Mouse (Mus musculus): ENCODE data around the gene Hmbs. TPM values are rescaled to one million over a fixed set of nuclear protein-coding genes. Genes with fewer than 3 reads are reported as not detected.
"Not testable (repeated sequence)": the region's sequence is repeated elsewhere in the genome, so short reads cannot be mapped to it uniquely, and the experiment has no call there.

Gene Hmbs
- total RNA-seq, 2 experiments from 2014 or later: 41.1 to 49.8 TPM

GRCm38 (mm10) chr9:44325768-44326370 lies 18.2 kb downstream of the Hmbs start, which contains the start of gene Dpagt1:
Gene Dpagt1 (plus strand): TSS chr9:44326019.
- no peak for DNase-seq
- intact Hi-C loops (cut with DNase I): no loop called here

DNA sequence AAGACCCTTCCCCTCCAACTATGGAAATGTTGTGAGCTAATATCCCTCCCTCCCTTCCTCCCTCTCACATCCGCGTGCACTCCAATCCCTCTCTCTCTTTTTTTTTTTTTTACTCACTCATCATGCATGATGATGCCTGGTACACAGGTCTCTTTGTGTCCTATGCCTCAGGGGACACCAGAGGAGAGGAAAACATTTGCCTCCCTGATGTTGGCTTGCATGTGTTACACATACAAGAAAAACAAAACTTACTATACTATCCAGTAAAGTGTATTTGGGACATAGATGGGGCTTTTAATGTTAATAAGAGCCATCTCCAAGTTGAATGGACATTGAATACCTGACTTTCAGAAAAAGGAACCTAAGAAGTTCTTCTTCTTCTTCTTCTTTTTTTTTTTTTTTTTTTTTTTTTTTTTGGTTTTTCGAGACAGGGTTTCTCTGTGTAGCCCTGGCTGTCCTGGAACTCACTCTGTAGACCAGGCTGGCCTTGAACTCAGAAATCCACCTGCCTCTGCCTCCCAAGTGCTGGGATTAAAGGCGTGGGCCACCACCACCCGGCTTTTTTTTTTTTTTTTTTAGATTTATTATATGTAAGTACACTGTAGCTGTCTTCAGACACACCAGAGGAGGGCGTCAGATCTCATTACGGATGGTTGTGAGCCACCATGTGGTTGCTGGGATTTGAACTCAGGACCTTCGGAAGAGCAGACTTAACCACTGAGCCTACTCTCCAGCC lies 18.8 kb downstream of the Hmbs start:
- DNase-seq; intact Hi-C loops (cut with DNase I): not testable (repeated sequence)

- intact Hi-C loops (cut with DNase I): no loop called here
- no peak for DNase-seq
These were observed 19.9 kb downstream of the Hmbs start for GRCm38 (mm10) chr9:44324147-44324546.

GRCm38 (mm10) chr9:44323656-44324055 lies 20.4 kb downstream of the Hmbs start:
- DNase-seq; intact Hi-C loops (cut with DNase I): not testable (repeated sequence)

- intact Hi-C loops (cut with DNase I): loop anchor here (2.0 kb wide), 1 partner anchor 14 kb away; no protein-coding TSS in a partner anchor
- DNase-seq: no peak
These were observed 23.3 kb downstream of the Hmbs start for GRCm38 (mm10) chr9:44320799-44321133.

GRCm38 (mm10) chr9:44319887-44320798 lies 23.9 kb downstream of the Hmbs start, which contains the start of gene C2cd2l:
Gene C2cd2l (minus strand): TSS chr9:44320285.
- peak; percentile 84 to 89 for DNase-seq
- intact Hi-C loops (cut with DNase I): loop anchor here (2.0 kb wide), 1 partner anchor 13 kb away; no protein-coding TSS in a partner anchor

DNA sequence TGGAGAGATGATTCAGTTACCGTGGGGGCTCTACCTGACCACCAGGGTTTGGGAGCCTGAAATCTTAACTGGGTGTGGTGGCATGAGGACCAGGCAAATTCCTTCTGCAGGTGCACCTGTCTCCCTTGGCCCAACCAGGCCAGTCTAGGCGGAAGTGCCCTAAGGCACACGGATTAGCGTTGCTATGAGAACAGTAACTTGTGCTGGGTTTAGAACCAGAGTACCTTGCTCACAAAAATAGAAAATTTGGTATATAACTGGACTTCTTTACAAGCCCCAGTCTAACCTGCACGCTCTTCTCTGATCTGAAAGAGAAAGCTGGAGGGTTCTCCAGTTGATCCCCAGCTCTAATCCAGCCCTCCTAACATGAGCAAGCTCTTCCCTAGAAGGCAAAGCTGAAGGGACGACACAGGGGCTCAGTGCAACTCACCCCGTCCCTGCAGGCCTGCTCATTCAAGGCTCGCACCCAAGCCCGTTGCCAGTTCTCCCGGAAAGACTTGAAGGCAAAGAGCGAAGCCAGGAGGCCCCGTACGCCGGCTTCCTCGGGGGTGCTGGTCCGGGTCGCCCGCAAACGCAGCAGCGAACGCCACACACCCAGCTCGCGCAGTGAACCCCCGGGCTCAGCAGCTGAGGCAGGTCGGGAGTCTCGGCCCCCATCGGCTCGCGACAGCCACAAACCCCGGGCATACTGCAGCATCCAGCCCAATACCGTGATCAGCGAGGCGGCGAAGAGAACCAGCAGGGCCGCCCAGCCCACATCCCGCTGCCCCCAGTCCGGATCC lies 24.7 kb downstream of the Hmbs start:
- intact Hi-C loops (cut with DNase I): no loop called here
- peak; percentile 16 to 37 for DNase-seq

GRCm38 (mm10) chr9:44318826-44319095 lies 25.3 kb downstream of the Hmbs start:
- DNase-seq: peak in 1 of 2 experiments; percentile 17
- intact Hi-C loops (cut with DNase I): no loop called here

DNA sequence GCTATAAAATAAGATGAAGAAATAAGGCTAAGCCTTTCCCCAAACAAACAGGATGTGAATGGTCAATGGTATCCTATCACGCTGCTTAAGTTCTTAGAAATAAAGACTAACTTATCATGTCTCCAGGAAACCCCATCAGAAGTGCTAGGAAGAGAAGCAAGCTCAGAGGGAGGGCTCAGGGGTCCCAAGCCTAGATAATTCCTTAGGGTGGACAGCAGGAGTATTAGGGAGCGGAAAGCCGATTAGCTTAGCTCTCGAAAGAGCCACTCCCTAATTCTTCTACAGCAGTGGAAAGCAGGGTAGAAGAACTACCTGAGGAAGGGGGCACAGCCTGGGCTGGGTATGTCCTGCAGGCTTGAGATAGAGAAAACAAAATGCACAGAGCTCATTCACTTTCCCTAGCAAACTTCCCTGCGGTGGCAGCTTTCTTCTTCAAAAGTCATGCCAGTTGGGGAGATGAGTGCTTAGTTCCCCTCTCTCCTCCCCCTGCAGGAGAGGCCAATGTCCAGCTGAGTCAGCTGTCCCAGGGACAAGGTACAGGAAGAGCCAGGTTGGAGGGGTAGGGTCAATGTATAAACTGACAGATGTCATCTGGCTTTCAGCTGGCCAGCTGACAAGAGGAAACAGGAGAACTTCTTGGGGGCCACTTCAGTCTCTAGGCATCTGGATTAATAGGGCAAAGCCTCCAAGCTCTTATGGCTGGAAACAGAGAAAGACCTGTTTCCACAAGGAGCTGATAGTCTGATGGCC lies 25.8 kb downstream of the Hmbs start:
- no peak for DNase-seq

GRCm38 (mm10) chr9:44317452-44317851 lies 26.6 kb downstream of the Hmbs start:
- no peak for DNase-seq
- intact Hi-C loops (cut with DNase I): no loop called here

More for the DNA sequence above, 25.8 kb downstream of the Hmbs start:
- intact Hi-C loops (cut with DNase I): no loop called here

- intact Hi-C loops (cut with DNase I): no loop called here
These were observed 29.1 kb downstream of the Hmbs start for GRCm38 (mm10) chr9:44314910-44315309.

DNA sequence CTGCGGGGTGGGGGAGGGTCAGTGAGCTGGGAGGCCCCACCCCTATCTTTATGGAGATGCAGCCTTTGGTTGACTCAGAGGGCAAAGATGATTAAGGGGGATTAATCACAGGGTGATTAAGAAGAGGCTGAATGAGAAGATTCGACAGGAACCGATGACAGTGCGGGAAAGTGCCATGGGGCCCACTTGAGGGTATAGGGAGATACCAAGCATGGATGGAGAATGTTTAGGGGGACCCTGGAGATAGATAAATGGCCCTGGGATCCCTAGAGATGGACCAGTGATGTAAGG lies 29.8 kb downstream of the Hmbs start:
- no peak for DNase-seq
- intact Hi-C loops (cut with DNase I): no loop called here

More at GRCm38 (mm10) chr9:44314910-44315309, 29.1 kb downstream of the Hmbs start:
- DNase-seq: no peak

DNA sequence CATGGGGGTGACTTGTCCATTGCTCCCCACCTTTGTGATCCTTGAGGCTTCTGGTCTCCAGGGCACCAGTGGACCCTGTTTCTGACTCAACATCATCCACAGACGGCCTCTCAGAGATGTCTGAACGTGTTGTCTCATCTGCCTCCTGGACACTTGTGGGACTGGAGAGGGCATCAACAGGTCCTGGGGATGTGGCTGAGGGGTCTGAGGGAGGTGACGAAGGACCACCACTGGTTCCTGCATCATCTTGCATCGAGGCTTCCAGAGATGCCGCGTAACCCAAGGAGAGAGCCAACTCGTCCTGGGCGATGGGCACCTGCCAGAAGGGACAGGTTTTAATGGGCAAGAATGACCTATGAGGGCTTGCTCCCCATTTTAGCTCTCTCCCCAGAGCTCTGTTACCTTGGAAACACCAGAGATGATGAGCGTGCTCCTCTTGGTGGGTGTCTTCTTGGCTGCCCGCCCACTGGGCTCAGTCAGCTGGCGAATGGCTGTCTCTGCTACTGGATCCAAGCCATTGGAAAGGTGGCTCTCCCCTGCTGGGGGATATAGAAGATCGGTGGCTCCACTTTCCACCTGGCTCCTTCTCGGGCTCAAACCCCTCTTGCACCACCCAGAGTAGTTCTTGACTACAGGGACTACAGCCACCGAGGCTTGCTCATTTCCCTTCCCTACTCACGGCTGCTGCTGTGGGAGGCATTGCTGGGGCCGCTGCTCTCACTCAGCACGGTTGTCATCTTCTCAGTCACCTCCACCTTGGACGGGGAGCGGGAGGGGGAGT lies 30.4 kb downstream of the Hmbs start:
- intact Hi-C loops (cut with DNase I): no loop called here

GRCm38 (mm10) chr9:44311136-44312134 lies 32.6 kb downstream of the Hmbs start:
- peak; percentile 48 to 56 for DNase-seq

More for the DNA sequence above, 30.4 kb downstream of the Hmbs start:
- DNase-seq: no peak

GRCm38 (mm10) chr9:44310750-44311135 lies 33.3 kb downstream of the Hmbs start:
- peak in 1 of 2 experiments; percentile 21 for DNase-seq
- intact Hi-C loops (cut with DNase I): no loop called here

More at GRCm38 (mm10) chr9:44311136-44312134, 32.6 kb downstream of the Hmbs start:
- intact Hi-C loops (cut with DNase I): no loop called here

DNA sequence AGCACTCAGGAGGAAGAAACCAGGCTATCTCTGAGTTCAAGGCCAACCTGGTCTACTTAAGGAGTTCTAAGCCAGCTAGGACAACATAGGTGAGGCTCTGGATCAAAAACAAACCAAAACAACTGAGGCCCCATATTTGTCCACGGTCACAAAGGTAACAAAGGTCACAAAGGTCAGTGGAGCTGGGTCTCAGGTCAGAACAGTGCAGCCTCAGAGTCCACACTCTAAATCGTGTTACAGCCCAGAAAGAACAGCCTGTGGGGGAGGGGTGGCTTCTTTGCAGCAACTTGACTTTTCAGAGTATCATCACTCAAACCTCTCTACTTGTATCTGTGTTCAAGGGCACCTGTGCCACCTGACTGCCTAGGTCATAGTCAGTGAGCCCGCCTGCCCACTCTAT lies 34.3 kb downstream of the Hmbs start:
- intact Hi-C loops (cut with DNase I): loop anchor here (5.0 kb wide), 1 partner anchor 33 kb away; the partner anchor contains the start of gene Hmbs
- DNase-seq: no peak

GRCm38 (mm10) chr9:44307248-44307647 lies 36.8 kb downstream of the Hmbs start:
- DNase-seq: no peak
- intact Hi-C loops (cut with DNase I): loop anchor here (2.0 to 5.0 kb wide), 2 partner anchors 14 to 35 kb away; partner anchors contain the start of genes C2cd2l and Hmbs
